Mouse (Mus musculus) heart, adult 2 months (tissue): ENCODE measurements around the gene Hnrnpc. TPM values are rescaled to one million over a fixed set of nuclear protein-coding genes. Genes with fewer than 3 reads are reported as not detected.

Experiments used
- DNase-seq, 2 experiments: peaks; one replicate each; pipeline ENCODE4 v3.0.0; 2021
- H3K27ac ChIP-seq: fragments of 200-600 bp; 2 replicates; pipeline ENCODE4 v1.8.1; 2022
- H3K27me3 ChIP-seq: fragments of 200-500 bp; 2 replicates; pipeline ENCODE4 v1.6.1; 2012; ENCODE audit warnings: mild to moderate bottlenecking, low read length, inconsistent platforms, mixed read lengths; ENCODE audit not compliant: control insufficient read depth, insufficient read depth
- H3K36me3 ChIP-seq: fragments of 200-500 bp; 2 replicates; pipeline ENCODE4 v1.6.1; 2012; ENCODE audit warnings: low read length, inconsistent platforms; ENCODE audit not compliant: control insufficient read depth, insufficient read depth
- H3K4me1 ChIP-seq: fragments of 200-500 bp; 2 replicates; pipeline ENCODE4 v1.6.1; 2011; ENCODE audit warnings: low read length; ENCODE audit not compliant: control insufficient read depth, insufficient read depth
- H3K4me3 ChIP-seq: fragments of 200-600 bp; 2 replicates; pipeline ENCODE4 v1.8.1; 2022
- H3K79me2 ChIP-seq: fragments of 200-500 bp; replicated peaks from 2 replicates; pipeline ENCODE4 v1.6.1; 2012; ENCODE audit warnings: mild to moderate bottlenecking, inconsistent platforms, low read length, moderate library complexity, mixed read lengths; ENCODE audit not compliant: control insufficient read depth, insufficient read depth
- H3K9ac ChIP-seq: fragments of 200-500 bp; 2 replicates; pipeline ENCODE4 v1.6.1; 2012; ENCODE audit warnings: low read depth, mild to moderate bottlenecking, control low read depth, inconsistent platforms, low read length, mixed read lengths
- CTCF ChIP-seq: fragments of 200-600 bp; IDR thresholded peaks from 2 replicates; pipeline ENCODE4 v1.8.1; 2022; ENCODE audit warnings: antibody characterized with exemption, mild to moderate bottlenecking, moderate library complexity
- EP300 ChIP-seq: fragments of 200-500 bp; IDR thresholded peaks from 2 replicates; pipeline ENCODE4 v1.6.1; 2011; ENCODE audit warnings: low read depth, low read length, control low read depth; ENCODE audit not compliant: insufficient read depth
- POLR2A ChIP-seq: fragments of 200-500 bp; IDR thresholded peaks from 2 replicates; pipeline ENCODE4 v1.6.1; 2011; ENCODE audit warnings: mild to moderate bottlenecking, low read depth, low read length, control low read depth; ENCODE audit not compliant: insufficient read depth
- WGBS: fragments of 180-500 bp; shearing (Covaris S2); methylation state at CpG from one replicate; pipeline ENCODE4 v1.1.7; 2018; 5-methylcytosine and 5-hydroxymethylcytosine counted together
- intact Hi-C: fragments of 180-260 bp; cut with DNase I; formaldehyde crosslinking; loops from one replicate; pipeline ENCODE4 v1.15.1; 2025
- polyA plus RNA-seq: library from polyadenylated mRNA; depleted of rRNA; stranded (reverse); fragments of >200 nt; gene quantifications from 2 replicates; pipeline ENCODE4 v1.2.3, GENCODE M21; 2012
- total RNA-seq, 2 experiments: library from RNA; stranded (reverse); gene quantifications; 2 replicates each; pipeline ENCODE4 v1.2.3; 2021

Gene Hnrnpc
- total and polyA plus RNA-seq, 3 experiments = 70.7 to 147 (median 137) TPM

DNA sequence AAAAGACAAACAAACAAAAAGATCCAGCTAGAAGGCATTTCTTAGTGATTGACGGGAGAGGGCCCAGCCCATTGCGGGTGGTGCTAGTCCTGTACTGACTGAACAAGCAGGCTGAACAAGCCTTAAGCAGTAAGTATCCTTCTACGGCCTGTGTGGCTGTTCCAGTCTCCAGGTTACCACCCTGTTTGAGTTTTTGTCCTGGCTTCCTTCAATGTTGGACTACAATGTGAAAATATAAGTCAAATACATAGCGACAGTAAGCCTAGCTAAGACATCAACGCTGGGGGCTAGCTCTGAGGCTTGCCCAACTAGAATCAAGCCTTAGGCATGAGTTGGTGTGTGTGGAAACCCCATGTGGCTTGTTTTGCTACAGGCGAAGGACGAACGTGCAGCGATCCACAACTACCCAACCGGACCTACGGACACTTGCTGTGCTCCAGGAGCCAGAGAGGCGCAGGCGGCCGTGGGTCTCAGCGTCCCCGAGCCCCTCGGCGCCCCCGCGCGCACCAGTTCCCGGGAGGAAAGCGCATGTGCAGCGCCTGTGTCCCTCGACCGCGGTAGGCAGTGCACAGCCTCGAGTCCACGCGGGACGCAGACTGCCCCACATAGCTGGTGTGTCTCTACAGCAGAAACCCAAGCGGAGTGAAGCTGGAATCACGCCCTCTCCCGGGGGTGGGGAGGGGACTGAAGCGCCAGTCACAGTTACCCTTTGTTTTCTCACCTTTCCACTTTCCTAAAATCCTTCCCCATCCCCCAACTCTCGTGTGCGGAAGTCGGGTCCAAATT, 15.2 kb upstream of the Hnrnpc start:
- Histone ChIP-seq H3K4me3 (peak overlapping the region; percentile 60), H3K79me2 (no peaks in the 10 kb centered on the region), H3K27ac (peak overlapping the region; percentile 21; the same call in 1 of the 2 replicates), H3K27me3 (no peaks in the 10 kb centered on the region), H3K36me3 (no peaks in the 10 kb centered on the region), H3K9ac (peak overlapping the region; percentile 52), H3K4me1 (no peaks in the 10 kb centered on the region)
- TF ChIP-seq POLR2A = no peak
- TF ChIP-seq EP300 = no peak
- peak; percentile 25; the same call in 1 of the 2 replicates for TF ChIP-seq CTCF
- DNase-seq = peak; percentile 53 to 57
- intact Hi-C loops = no loop called here
- WGBS = 1% methylated on average over 38 of the region's 38 CpGs

DNA sequence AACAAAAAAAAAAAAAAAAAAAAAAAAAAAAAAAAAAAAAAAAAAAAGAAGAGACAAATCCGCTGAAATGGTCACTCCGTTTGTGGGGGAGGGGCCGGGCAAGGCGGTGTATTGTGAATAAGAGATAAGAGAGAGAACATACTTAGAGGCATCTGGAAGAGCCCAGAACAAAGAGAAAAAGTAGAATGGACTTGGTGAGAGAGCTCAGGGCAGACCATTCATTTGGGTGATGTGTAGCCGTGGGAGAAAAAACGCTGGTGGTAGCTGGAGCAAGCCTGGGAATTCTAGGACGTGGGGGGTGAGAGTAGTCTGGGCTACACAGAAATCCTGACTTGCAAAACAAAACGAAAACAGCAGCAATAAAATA, 14.6 kb upstream of the Hnrnpc start:
- intact Hi-C loops = no loop called here
- Histone ChIP-seq H3K9ac (no peak overlapping the region), H3K27me3 (no peaks in the 10 kb centered on the region), H3K79me2 (no peaks in the 10 kb centered on the region), H3K36me3 (no peaks in the 10 kb centered on the region), H3K4me3 (peak overlapping the region; percentile 60; the same call in 1 of the 2 replicates), H3K27ac (no peak overlapping the region), H3K4me1 (no peaks in the 10 kb centered on the region)
- DNase-seq = no peak
- no peak for TF ChIP-seq POLR2A
- TF ChIP-seq CTCF = no peak
- TF ChIP-seq EP300 = no peak
- 12% methylated on average over 8 of the region's 8 CpGs for WGBS

DNA sequence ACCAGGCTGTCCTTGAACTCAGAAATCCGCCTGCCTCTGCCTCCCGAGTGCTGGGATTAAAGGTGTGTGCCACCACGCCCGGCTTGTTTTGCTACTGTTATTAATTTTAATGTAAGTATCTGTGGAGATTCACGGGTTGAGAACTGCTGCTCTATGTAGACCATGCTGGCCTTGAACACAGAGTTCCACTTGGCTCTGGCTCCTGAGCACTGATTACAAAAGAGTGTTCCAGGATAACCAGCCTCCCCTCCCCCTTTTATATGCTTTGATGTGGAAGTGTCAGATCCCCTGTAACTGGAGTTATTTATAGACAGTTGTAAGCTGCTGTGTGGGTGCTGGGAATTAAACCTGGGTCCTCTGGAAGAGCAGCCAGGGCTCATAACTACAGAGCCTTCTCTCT, 13.4 kb upstream of the Hnrnpc start:
- WGBS = 91% methylated on average over 5 of the region's 5 CpGs

DNA sequence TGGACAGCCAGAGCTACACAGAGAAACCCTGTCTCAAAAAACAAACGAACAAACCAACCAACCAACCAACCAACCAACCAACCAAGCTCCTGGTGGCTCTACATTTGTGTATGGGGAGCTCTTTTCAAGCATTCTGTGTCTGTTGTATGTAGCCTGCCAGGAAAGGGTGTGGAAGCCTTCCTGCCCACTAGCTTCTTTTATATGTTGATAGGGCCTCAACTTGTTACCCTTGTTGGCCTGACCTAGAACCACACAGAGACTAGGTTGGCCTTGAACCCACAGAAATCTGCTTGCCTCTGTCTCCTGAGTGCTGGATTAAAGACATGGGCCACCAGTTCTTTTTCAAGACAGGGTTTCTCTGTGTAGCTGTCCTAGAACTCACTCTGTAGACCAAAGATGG, 10.3 kb upstream of the Hnrnpc start:
- Histone ChIP-seq H3K9ac (no peak overlapping the region), H3K79me2 (no peaks in the 10 kb centered on the region), H3K4me1 (no peaks in the 10 kb centered on the region), H3K4me3 (no peak overlapping the region), H3K36me3 (no peaks in the 10 kb centered on the region), H3K27me3 (no peaks in the 10 kb centered on the region), H3K27ac (no peak overlapping the region)
- TF ChIP-seq EP300 = no peak
- no peak for TF ChIP-seq CTCF
- TF ChIP-seq POLR2A = no peak
- WGBS = 68% methylated on average over 1 of the region's 1 CpGs
- no peak for DNase-seq
- intact Hi-C loops = no loop called here

More for the DNA sequence above, 13.4 kb upstream of the Hnrnpc start:
- Histone ChIP-seq H3K27ac (no peak overlapping the region), H3K27me3 (no peaks in the 10 kb centered on the region), H3K9ac (no peak overlapping the region), H3K79me2 (no peaks in the 10 kb centered on the region), H3K4me3 (no peak overlapping the region), H3K36me3 (no peaks in the 10 kb centered on the region), H3K4me1 (no peaks in the 10 kb centered on the region)
- intact Hi-C loops = no loop called here
- no peak for DNase-seq
- no peak for TF ChIP-seq POLR2A
- no peak for TF ChIP-seq EP300
- TF ChIP-seq CTCF = no peak

DNA sequence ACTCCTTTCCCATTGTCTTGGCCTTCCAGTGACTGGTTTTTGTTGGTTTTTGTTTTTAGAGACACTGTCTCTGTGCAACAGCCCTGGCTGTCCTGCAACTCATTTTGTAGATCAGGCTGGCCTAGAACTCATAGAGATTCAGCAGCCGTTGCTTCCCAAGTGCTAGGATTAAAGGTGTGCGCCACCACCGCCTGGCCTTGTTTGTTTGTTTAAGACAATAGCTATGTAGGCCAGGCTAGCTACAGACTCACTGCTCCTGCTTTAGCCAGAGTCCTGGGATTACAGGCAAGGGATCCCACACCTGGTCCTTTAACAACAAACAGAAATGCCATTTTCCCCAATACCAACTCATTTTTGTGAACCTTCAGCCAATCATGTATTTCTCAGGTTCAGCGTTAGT, 6.5 kb upstream of the Hnrnpc start, which contains the start of gene Rpgrip1:
TSS of gene Rpgrip1 (plus strand) at position 359 of the 400 bp plus-strand sequence.
- intact Hi-C loops = no loop called here
- 95% methylated on average over 4 of the region's 4 CpGs for WGBS
- no peak within 1 kb of the TSS for H3K9ac ChIP-seq
- H3K79me2 ChIP-seq = no peaks in the 10 kb centered on the region
- no peaks in the 10 kb centered on the region for H3K27me3 ChIP-seq
- DNase-seq = no peak
- no peak for TF ChIP-seq POLR2A
- no peak for TF ChIP-seq EP300
- no peak for TF ChIP-seq CTCF
- no peak within 1 kb of the TSS for H3K27ac ChIP-seq
- peaks cover 3% of the 10 kb centered on the region for H3K4me1 ChIP-seq
- H3K36me3 ChIP-seq = no peaks in the 10 kb centered on the region
- no peak within 1 kb of the TSS for H3K4me3 ChIP-seq

DNA sequence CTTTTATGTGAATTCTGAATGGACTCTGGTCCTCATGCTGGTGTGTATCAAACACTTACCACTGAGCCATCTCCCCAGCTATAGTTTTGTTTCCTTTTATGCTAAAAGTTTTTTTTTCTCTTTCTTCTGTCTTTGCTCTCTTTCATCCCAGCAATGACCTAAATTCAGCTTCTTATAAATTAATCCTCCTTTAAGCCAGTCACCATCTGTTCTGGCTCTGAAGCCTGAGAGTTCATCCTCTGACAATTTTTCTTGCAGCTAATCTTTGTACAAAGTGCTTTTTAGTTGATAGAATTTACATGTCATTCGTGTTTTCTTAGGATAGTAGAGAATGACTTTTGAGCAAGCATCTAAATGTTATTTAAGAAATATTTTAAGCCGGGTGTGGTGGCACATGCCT, 4.2 kb upstream of the Hnrnpc start:
- TF ChIP-seq EP300 = no peak
- TF ChIP-seq POLR2A = no peak
- TF ChIP-seq CTCF = no peak
- Histone ChIP-seq H3K9ac (no peak overlapping the region), H3K27ac (no peak overlapping the region), H3K4me3 (no peak overlapping the region), H3K27me3 (no peaks in the 10 kb centered on the region), H3K79me2 (0 out of 2 replicates have a peak, but pooled peaks cover 1% of the 10 kb centered on the region), H3K36me3 (no peaks in the 10 kb centered on the region), H3K4me1 (peaks cover 3% of the 10 kb centered on the region)
- intact Hi-C loops = no loop called here
- DNase-seq = no peak
- WGBS = 87% methylated on average over 2 of the region's 2 CpGs
